Mouse (Mus musculus): ENCODE measurements around the gene Pank4. TPM values are rescaled to one million over a fixed set of nuclear protein-coding genes. Genes with fewer than 3 reads are reported as not detected.
A peak's percentile ranks its signal among the peaks of the same experiment; 100 is the strongest.

Pank4 gene
- polyA plus RNA-seq, 1 experiment from 2014 or later = 42.5 TPM

GRCm38 (mm10) chr4:154948066-154948939 is 15.6 kb upstream of the Pank4 start:
- Histone ChIP-seq H3K9me3 (replicated peaks) (no peaks in the 10 kb centered on the region), H3K27ac (peak overlapping the region; percentile 82), H3K36me3 (no peaks in the 10 kb centered on the region), H3K4me2 (replicated peaks) (peak overlapping the region; percentile 26; the same call in 1 of the 2 replicates), H3K9ac (no peak overlapping the region), H3K4me1 (peaks cover 60% of the 10 kb centered on the region), H3K4me3 (no peak overlapping the region), H3K27me3 (peaks cover 44% of the 10 kb centered on the region)
- ATAC-seq (ENCODE audit: low FRiP score) = peak; percentile 63
- WGBS = 41% methylated on average over 14 of the region's 14 CpGs

DNA sequence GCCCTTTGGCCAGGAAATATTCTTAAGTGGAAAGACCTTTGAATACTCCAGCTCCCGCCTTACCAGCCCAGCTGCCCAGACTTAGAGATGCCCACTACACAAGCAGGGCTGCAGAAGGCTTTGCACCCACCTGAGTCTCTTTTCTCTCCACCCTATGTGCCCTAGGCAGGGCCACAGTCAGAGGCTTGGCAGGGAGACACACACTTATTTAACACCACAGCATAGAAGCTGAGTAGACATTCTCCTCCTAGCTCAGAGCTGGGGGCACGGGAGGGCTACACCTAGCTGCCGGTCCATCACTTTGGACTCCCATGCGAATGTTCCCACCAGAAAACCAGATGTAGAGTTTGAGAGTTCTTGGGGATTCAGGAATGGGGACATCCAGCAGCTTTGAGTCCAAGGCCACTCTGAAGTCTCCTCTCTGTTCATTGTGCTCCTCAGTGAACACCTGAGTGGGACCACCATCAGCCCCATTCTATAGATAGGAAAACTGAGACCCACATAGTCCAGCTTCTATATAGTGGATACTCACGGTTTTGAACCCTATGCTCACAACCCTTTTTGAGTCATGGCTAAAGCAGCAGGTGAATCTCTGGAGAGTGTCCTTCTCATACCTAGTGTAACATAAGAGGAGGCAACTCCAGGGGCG is 14.9 kb upstream of the Pank4 start:
- Histone ChIP-seq H3K4me3 (no peak overlapping the region), H3K4me1 (peaks cover 61% of the 10 kb centered on the region)
- WGBS = 45% methylated on average over 6 of the region's 6 CpGs

GRCm38 (mm10) chr4:154949589-154949982 is 14.3 kb upstream of the Pank4 start:
- no peak overlapping the region for H3K9ac ChIP-seq

More for the DNA sequence above, 14.9 kb upstream of the Pank4 start:
- ATAC-seq (ENCODE audit: low FRiP score) = no peak
- peak overlapping the region; percentile 26 for H3K4me2 ChIP-seq (replicated peaks)
- H3K27ac ChIP-seq = peak overlapping the region; percentile 82
- H3K9ac ChIP-seq = no peak overlapping the region
- peaks cover 45% of the 10 kb centered on the region for H3K27me3 ChIP-seq
- no peaks in the 10 kb centered on the region for H3K9me3 ChIP-seq (replicated peaks)
- H3K36me3 ChIP-seq = no peaks in the 10 kb centered on the region

GRCm38 (mm10) chr4:154952461-154953241 is 11.3 kb upstream of the Pank4 start:
- Histone ChIP-seq H3K9ac (no peak overlapping the region), H3K27me3 (peaks cover 72% of the 10 kb centered on the region), H3K36me3 (no peaks in the 10 kb centered on the region), H3K4me1 (peaks cover 53% of the 10 kb centered on the region), H3K4me3 (no peak overlapping the region), H3K27ac (peak overlapping the region; percentile 57; the same call in 1 of the 2 replicates), H3K4me2 (replicated peaks) (peak overlapping the region; percentile 26), H3K9me3 (replicated peaks) (no peaks in the 10 kb centered on the region)
- peak; percentile 73 for ATAC-seq (ENCODE audit: low FRiP score)
- WGBS = 2% methylated on average over 26 of the region's 26 CpGs

More at GRCm38 (mm10) chr4:154949589-154949982, 14.3 kb upstream of the Pank4 start:
- WGBS = 7% methylated on average over 15 of the region's 16 CpGs
- no peaks in the 10 kb centered on the region for H3K36me3 ChIP-seq
- no peak overlapping the region; the same call in 1 of the 2 replicates for H3K4me3 ChIP-seq
- no peaks in the 10 kb centered on the region for H3K9me3 ChIP-seq (replicated peaks)
- H3K4me2 ChIP-seq (replicated peaks) = peak overlapping the region; percentile 17
- peak; percentile 5 for ATAC-seq (ENCODE audit: low FRiP score)
- peaks cover 61% of the 10 kb centered on the region for H3K4me1 ChIP-seq
- H3K27me3 ChIP-seq = peaks cover 50% of the 10 kb centered on the region
- peak overlapping the region; percentile 82 for H3K27ac ChIP-seq

GRCm38 (mm10) chr4:154956604-154957003 is 7.3 kb upstream of the Pank4 start:
- WGBS = 16% methylated on average over 9 of the region's 9 CpGs
- H3K4me2 ChIP-seq (replicated peaks) = no peak overlapping the region
- H3K4me3 ChIP-seq = no peak overlapping the region
- H3K36me3 ChIP-seq = no peaks in the 10 kb centered on the region
- ATAC-seq (ENCODE audit: low FRiP score) = no peak
- no peaks in the 10 kb centered on the region for H3K9me3 ChIP-seq (replicated peaks)
- no peak overlapping the region for H3K9ac ChIP-seq
- 0 out of 2 replicates have a peak overlapping the region, but pooled peaks have one; percentile 17 for H3K27ac ChIP-seq
- H3K27me3 ChIP-seq = peaks cover 75% of the 10 kb centered on the region
- peaks cover 71% of the 10 kb centered on the region for H3K4me1 ChIP-seq

GRCm38 (mm10) chr4:154957289-154957993 is 6.5 kb upstream of the Pank4 start:
- Histone ChIP-seq H3K27ac (peak overlapping the region; percentile 72; the same call in 1 of the 2 replicates), H3K4me2 (replicated peaks) (peak overlapping the region; percentile 47), H3K9me3 (replicated peaks) (no peaks in the 10 kb centered on the region), H3K9ac (no peak overlapping the region), H3K27me3 (peaks cover 74% of the 10 kb centered on the region), H3K36me3 (no peaks in the 10 kb centered on the region), H3K4me3 (no peak overlapping the region), H3K4me1 (peaks cover 76% of the 10 kb centered on the region)
- ATAC-seq (ENCODE audit: low FRiP score) = no peak
- 35% methylated on average over 13 of the region's 13 CpGs for WGBS

- H3K4me1 ChIP-seq = peaks cover 76% of the 10 kb centered on the region
- under 1% methylated on average over 15 of the region's 15 CpGs for WGBS
- peak overlapping the region; percentile 72 for H3K27ac ChIP-seq
- H3K9ac ChIP-seq = no peak overlapping the region
- no peaks in the 10 kb centered on the region for H3K9me3 ChIP-seq (replicated peaks)
- peak overlapping the region; percentile 47 for H3K4me2 ChIP-seq (replicated peaks)
- peak; percentile 49 for ATAC-seq (ENCODE audit: low FRiP score)
- peaks cover 75% of the 10 kb centered on the region for H3K27me3 ChIP-seq
- peak overlapping the region; percentile 4; the same call in 1 of the 2 replicates for H3K4me3 ChIP-seq
- H3K36me3 ChIP-seq = no peaks in the 10 kb centered on the region
Observed at GRCm38 (mm10) chr4:154958171-154958570, 5.8 kb upstream of the Pank4 start.

GRCm38 (mm10) chr4:154958621-154959020 is 5.3 kb upstream of the Pank4 start:
- WGBS = 5% methylated on average over 8 of the region's 8 CpGs
- peak overlapping the region; percentile 72 for H3K27ac ChIP-seq
- no peak overlapping the region for H3K4me3 ChIP-seq
- peaks cover 76% of the 10 kb centered on the region for H3K4me1 ChIP-seq
- no peak for ATAC-seq (ENCODE audit: low FRiP score)
- peak overlapping the region; percentile 47 for H3K4me2 ChIP-seq (replicated peaks)
- H3K27me3 ChIP-seq = peaks cover 75% of the 10 kb centered on the region
- H3K36me3 ChIP-seq = no peaks in the 10 kb centered on the region
- peak overlapping the region; percentile 27; the same call in 1 of the 2 replicates for H3K9ac ChIP-seq
- no peaks in the 10 kb centered on the region for H3K9me3 ChIP-seq (replicated peaks)

- Histone ChIP-seq H3K9ac (peak overlapping the region; percentile 92; the same call in 1 of the 2 replicates), H3K36me3 (no peaks in the 10 kb centered on the region), H3K4me2 (replicated peaks) (peak overlapping the region; percentile 85), H3K4me3 (peak overlapping the region; percentile 79), H3K9me3 (replicated peaks) (no peaks in the 10 kb centered on the region), H3K27me3 (peaks cover 63% of the 10 kb centered on the region), H3K4me1 (peaks cover 79% of the 10 kb centered on the region), H3K27ac (peak overlapping the region; percentile 97)
- ATAC-seq (ENCODE audit: low FRiP score) = no peak
- WGBS = 13% methylated on average over 15 of the region's 20 CpGs
Observed at GRCm38 (mm10) chr4:154960021-154960689, 3.8 kb upstream of the Pank4 start.

GRCm38 (mm10) chr4:154960690-154961225 is 3.2 kb upstream of the Pank4 start, which contains the start of gene Hes5:
TSS of gene Hes5 (plus strand) at chr4:154960923.
- H3K36me3 ChIP-seq = no peaks in the 10 kb centered on the region
- peak within 1 kb of the TSS; percentile 85 for H3K4me2 ChIP-seq (replicated peaks)
- ATAC-seq (ENCODE audit: low FRiP score) = peak; percentile 71
- H3K4me1 ChIP-seq = peaks cover 83% of the 10 kb centered on the region
- H3K27ac ChIP-seq = peak within 1 kb of the TSS; percentile 97
- H3K27me3 ChIP-seq = peaks cover 58% of the 10 kb centered on the region
- peak within 1 kb of the TSS; percentile 79 for H3K4me3 ChIP-seq
- WGBS = under 1% methylated on average over 60 of the region's 65 CpGs
- peak within 1 kb of the TSS; percentile 92 for H3K9ac ChIP-seq
- no peaks in the 10 kb centered on the region for H3K9me3 ChIP-seq (replicated peaks)
